Mouse (Mus musculus) cerebellum, adult 2 months (tissue): ENCODE results near the gene Pqlc2.

Experiments
- CTCF ChIP-seq: fragments of 200-500 bp; IDR thresholded peaks from 2 replicates; pipeline ENCODE4 v1.5.1; 2011; ENCODE audit warnings: low read depth, mild to moderate bottlenecking, control low read depth, low read length, moderate library complexity, borderline replicate concordance; ENCODE audit not compliant: insufficient read depth
- POLR2A ChIP-seq: fragments of 200-500 bp; IDR thresholded peaks from 2 replicates; pipeline ENCODE4 v1.6.1; 2011; ENCODE audit warnings: low read length, control low read depth, borderline replicate concordance; ENCODE audit not compliant: insufficient read depth

DNA sequence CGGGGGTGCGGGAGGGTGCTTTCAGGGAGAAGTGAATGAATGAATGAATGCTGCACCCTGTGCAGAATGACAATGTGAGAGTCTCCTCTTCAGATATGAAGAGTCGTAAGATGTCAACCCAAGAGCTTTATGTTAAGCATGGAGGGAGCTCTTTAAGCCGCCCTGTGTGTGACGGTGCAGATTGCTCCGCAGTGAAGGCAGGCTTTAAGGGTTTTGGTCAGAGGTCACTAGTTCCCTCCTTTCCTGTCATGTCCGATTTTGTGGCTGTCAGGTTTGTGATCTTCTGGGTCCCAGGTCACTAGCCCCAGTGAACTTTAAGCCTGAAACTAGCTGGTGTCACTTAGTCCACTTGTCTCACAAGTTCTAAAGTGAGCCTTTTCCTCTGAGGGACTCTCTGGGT, 42.3 kb upstream of the Pqlc2 start:
- TF ChIP-seq CTCF (no peak), POLR2A (no peak)
